Mouse (Mus musculus) layer of hippocampus, postnatal 36 days (tissue): ENCODE results near the gene Srp54c. TPM values are rescaled to one million over a fixed set of nuclear protein-coding genes. Genes with fewer than 3 reads are reported as not detected.

Source experiments
- DNase-seq, 2 experiments: peaks; one replicate each; pipeline ENCODE4 v3.0.0; 2022
- total RNA-seq, 2 experiments: library from RNA; stranded (reverse); gene quantifications; 2 replicates each; pipeline ENCODE4 v1.2.3; 2021

Gene Srp54c
- total RNA-seq, 2 experiments from 2014 or later: 38.4 to 40.5 TPM

- DNase-seq: no peak
Observed at GRCm38 (mm10) chr12:55311841-55312240, 81.9 kb downstream of the Srp54c start.

Other genes starting within 250 kb of the Srp54c start
- not detected for gene Gm20403, start 243.6 kb upstream of the Srp54c start, total RNA-seq
- 1 to 10 TPM; 1.1 to 2.3 TPM for gene Baz1a, start 215.8 kb upstream of the Srp54c start, total RNA-seq
- 10 to 100 TPM in 1 of 2 experiments, 1 to 10 TPM in 1; 9.2 to 10.4 TPM for gene 2700097O09Rik, start 150.1 kb upstream of the Srp54c start, total RNA-seq
- gene Srp54a, start 149.9 kb upstream of the Srp54c start, total RNA-seq: 10 to 100 TPM; 88.8 to 92.2 TPM
- 10 to 100 TPM in 1 of 2 experiments, 1 to 10 TPM in 1; 8.0 to 17.4 TPM for gene Fam177a, start 105.7 kb upstream of the Srp54c start, total RNA-seq
- gene Srp54b, start 75.1 kb upstream of the Srp54c start, total RNA-seq: 10 to 100 TPM; 51.3 to 55.1 TPM
- gene 1700047I17Rik2, start 30.6 kb upstream of the Srp54c start, total RNA-seq: 1 to 10 TPM in 1 of 2 experiments, under 1 TPM in 1; 0.45 to 8.2 TPM
- gene 1110008L16Rik, start 69.4 kb downstream of the Srp54c start, total RNA-seq: 1 to 10 TPM; 8.3 to 9.1 TPM
- 10 to 100 TPM; 11.9 to 14.4 TPM for gene Ppp2r3c, start 72.8 kb downstream of the Srp54c start, total RNA-seq
- gene Psma6, start 154.1 kb downstream of the Srp54c start, total RNA-seq: 100 to 1,000 TPM; 142 to 152 TPM